Mouse (Mus musculus) adrenal gland, postnatal 25 days (tissue): ENCODE measurements around the gene Amigo1. TPM values are rescaled to one million over a fixed set of nuclear protein-coding genes. Genes with fewer than 3 reads are reported as not detected.
"Not testable (repeated sequence)": the region's sequence is repeated elsewhere in the genome, so short reads cannot be mapped to it uniquely, and the experiment has no call there.

Experiments used
- DNase-seq: peaks from one replicate; pipeline ENCODE4 v3.0.0; 2021; ENCODE audit warnings: mixed read lengths
- total RNA-seq: library from RNA; stranded (reverse); gene quantifications from 2 replicates; pipeline ENCODE4 v1.2.3, GENCODE M21; 2021

Amigo1 gene
- total RNA-seq, 1 experiment from 2014 or later: 24.7 TPM

DNA sequence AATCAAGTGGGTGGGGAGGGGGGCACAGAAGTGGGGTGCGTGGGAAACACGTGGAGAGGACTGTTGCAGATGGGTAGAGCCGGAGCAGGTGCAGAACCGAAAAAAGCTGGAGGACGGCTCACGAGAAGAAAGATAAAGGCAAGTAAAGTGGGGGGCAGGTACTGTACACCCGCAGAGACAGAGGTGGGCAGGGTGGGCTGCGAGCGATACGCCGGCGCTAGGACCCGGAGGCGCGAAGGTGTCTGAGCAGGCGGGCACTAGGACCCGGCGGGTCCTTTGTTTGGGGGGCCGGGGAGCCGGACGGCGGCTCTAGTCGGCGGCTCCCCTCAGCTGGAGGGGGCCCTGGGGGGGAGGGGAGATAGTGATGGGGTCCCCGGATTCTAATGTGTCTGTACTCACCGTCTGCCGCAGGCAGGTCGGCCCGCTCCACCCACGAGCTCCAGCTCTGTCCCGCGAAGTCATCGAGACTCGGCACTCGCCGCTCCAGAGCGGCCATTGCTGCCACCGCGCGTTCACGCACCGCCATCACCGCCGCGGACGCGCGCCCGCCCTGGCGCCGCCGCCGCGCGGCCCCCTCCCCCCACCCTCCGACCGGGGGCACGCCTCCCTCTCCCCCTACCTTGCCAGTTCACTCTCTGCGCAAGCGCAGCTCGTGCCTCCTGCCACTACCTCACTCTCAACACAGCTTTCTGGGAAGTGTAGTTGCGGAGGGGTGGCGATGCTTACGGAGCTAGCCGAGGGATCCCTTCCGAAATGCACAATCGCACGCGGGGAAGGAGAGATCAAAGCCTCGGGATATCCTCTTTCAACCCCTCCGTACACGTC is 24.0 kb downstream of the Amigo1 start:
- peak; percentile 92 for DNase-seq

DNA sequence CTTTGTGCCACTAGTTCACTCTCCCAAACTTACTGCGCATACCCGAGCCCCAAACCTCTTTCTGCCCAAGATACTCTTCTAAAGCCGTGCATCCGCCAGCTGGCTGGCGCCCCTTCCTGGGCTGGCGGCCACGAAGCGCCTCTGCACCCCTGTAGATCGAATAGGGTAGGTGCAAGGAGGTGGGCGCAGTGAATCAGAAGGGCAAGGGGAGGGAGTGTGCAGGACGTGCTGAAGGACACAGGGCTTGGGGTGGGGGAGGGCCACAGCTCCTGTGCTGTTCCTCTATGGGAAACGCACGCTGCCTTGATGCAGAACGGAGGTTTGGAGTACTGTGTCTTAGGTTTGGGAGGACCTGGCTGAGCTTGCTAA is 24.6 kb downstream of the Amigo1 start, which contains the start of gene Atxn7l2:
Atxn7l2 (minus strand) TSS at position 164 of the 369 bp plus-strand sequence.
- peak; percentile 60 for DNase-seq

GRCm38 (mm10) chr3:108211845-108212244 is 25.7 kb downstream of the Amigo1 start:
- no peak for DNase-seq

DNA sequence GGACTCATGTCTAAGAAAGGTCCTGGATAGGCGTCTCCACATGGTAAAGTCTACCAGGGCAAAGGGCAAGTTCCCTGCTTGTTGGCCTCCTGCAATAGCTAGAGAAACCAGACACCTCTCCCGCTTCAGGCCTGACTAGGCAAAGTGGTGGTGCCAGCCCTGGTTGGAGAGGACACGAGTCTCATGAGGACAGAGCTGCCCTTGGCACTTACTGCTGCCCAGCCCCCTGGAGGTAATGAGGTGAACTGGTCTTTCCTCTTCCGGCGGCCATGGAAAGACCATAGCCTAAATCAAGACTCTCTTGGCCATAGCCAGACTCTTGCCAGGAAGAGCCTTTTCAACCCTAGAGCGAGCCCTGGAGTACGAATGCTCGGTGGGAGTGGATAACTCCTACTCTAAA is 26.3 kb downstream of the Amigo1 start:
- no peak for DNase-seq

GRCm38 (mm10) chr3:108214734-108215133 is 28.6 kb downstream of the Amigo1 start:
- DNase-seq: peak; percentile 42

DNA sequence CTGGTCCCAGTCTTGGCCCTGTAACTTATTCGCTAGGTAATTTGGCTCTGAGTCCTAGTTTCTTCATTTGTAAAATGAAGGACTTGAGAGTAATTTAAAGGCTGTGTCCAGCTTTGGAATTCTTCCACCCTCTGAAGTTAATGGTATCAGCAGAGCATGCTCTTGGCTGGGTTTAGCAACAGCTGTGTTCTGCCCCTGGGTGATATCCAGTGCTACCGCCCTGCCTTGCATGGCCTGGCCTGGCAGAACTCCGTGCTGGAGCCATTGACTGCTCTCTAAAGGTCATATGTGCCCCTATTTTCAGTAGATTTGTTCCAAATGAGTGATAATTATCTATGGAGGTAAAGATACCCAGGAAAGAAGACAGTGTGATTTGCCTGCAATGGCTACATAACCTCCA is 34.5 kb downstream of the Amigo1 start:
- no peak for DNase-seq

DNA sequence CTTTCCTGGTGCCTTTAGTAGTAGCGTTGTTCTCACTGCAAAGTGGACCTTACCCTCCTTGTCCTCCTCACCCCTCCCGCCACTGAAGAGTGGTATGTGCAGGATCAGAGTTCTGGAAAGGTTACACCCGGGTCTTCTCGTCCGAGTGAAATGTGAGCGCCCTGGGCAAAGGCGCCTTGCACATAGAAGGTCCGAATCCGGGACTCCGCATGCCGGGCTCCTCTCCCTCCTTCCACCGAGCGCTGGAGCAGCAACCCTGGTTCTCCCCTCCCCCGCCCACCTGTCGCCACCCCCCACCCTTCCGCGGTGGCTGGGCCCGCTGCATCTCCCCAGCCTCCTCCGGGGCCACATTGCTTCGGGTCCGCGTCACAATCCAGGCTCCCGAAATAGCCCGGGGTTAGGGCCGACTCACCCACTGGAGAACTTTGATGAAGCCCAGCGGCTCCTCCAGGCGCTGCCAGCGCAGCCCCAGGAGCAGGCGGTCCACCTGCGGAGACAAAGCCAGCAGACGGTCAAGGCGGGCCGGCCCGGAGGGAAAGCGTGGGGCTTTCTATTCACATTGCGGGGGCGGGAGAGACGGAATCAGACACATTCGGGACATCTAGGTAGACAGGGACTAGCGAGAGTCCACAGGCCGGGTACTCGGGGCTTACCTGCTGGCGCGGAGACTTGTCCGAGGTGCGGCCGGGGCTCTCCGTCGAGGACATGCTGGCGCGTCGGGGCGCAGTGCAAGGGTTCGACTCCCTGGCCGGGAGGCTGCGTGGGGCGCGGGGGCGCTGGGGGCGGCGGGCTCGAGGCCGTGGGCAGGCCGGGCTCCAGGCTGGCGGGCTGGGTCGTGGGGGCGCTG is 39.8 kb downstream of the Amigo1 start:
- DNase-seq: peak; percentile 12

DNA sequence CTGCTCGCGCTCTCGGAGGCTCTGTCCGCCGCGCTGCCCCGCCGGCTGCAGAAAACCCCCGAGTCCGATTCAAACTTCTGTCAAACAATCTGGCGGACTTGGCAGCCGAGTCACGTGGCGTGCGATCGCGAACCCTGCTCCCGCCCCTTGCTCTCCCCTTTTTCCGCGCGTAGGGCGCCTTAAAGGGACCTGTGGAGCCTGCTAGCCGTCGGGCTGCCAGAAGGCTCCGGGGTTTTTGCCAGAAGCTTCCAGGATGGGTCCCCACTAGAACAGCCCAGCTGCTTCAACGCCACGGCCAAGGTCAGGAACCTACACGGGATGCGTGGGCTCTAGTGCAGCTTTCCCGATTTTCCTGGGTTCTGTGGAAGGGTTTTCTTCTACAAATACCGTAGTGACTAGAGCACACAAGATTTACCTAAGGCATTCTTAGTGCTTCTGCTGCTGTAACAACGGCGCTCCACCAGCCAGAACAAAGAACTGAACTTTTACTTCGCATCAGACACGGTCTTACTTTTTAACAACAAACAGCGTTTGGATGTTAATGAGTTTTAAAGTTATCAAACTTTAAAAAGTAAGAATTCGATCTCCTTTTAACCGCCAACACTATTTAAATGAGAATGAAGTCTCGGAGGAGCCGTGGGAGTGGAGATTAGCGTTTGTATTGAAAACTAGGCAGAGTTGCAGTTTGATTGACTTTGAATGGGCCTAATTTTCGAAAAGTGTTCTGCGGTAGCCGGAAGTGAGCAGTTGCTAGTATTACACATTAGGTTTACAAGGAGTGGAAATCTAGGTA is 40.6 kb downstream of the Amigo1 start, which contains the start of gene Sypl2:
Sypl2 (minus strand) TSS at position 91 of the 793 bp plus-strand sequence.
- peak; percentile 59 for DNase-seq

GRCm38 (mm10) chr3:108227521-108227920 is 41.4 kb downstream of the Amigo1 start:
- no peak for DNase-seq

GRCm38 (mm10) chr3:108231646-108232045 is 45.5 kb downstream of the Amigo1 start:
- no peak for DNase-seq

DNA sequence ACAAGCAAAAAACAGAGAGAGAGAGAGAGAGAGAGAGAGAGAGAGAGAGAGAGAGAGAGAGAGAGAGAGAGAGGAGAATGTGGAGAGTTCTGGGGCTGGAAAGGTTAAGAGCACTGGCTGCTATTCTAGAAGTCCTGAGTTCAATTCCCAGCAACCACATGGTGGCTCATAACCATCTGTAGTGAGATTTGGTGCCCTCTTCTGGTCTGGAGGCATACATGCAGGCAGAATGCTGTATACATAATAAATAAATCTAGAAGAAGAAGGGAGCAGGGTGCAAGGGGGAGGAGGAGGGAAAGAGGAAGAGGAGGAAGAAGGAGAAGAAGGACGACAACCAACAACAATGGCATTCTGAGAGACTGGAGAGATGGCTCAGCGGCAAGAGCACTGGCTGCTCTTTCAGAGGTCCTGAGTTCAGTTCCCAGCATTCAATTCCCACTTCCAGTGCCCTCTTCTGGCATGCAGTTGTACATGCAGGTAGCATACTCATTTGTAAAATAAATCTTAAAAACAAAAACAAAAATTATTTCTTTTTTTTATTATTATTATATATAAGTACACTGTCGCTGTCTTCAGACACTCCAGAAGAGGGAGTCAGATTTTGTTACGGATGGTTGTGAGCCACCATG is 51.5 kb downstream of the Amigo1 start:
- not testable (repeated sequence) for DNase-seq

- no peak for DNase-seq
Observed at GRCm38 (mm10) chr3:108241243-108241839, 55.2 kb downstream of the Amigo1 start.

Other genes starting within 250 kb of the Amigo1 start
- gene Gstm6, start 242.6 kb upstream of the Amigo1 start, total RNA-seq: 5.9 and 7.1 TPM in 2 replicates
- not detected in 2 replicates for gene Gstm3, start 217.1 kb upstream of the Amigo1 start, total RNA-seq
- gene Gstm2, start 199.9 kb upstream of the Amigo1 start, total RNA-seq: 131 and 136 TPM in 2 replicates
- gene Gstm1, start 168.4 kb upstream of the Amigo1 start, total RNA-seq: 277 and 344 TPM in 2 replicates
- 13.2 and 17.1 TPM in 2 replicates for gene Gstm4, start 141.4 kb upstream of the Amigo1 start, total RNA-seq
- 178 and 283 TPM in 2 replicates for gene Ampd2, start 99.7 kb upstream of the Amigo1 start, total RNA-seq
- gene Gnat2, start 93.5 kb upstream of the Amigo1 start, total RNA-seq: 13.2 and 13.4 TPM in 2 replicates
- 136 and 143 TPM in 2 replicates for gene Gnai3, start 40.2 kb upstream of the Amigo1 start, total RNA-seq
- 0.49 TPM in 1 of 2 replicates, not detected in the other for gene Gpr61, start 31.5 kb upstream of the Amigo1 start, total RNA-seq
- 8.7 and 12.1 TPM in 2 replicates for gene Cyb561d1, start 14.9 kb downstream of the Amigo1 start, total RNA-seq
- gene Atxn7l2, start 24.6 kb downstream of the Amigo1 start, total RNA-seq: 12.8 and 15.1 TPM in 2 replicates
- gene Sypl2, start 40.3 kb downstream of the Amigo1 start, total RNA-seq: 0.15 and 0.38 TPM in 2 replicates
- gene Psma5, start 70.6 kb downstream of the Amigo1 start, total RNA-seq: 74.3 and 95.5 TPM in 2 replicates
- 27.7 and 28.6 TPM in 2 replicates for gene Sort1, start 97.7 kb downstream of the Amigo1 start, total RNA-seq
- not detected in 2 replicates for gene Mybphl, start 178.6 kb downstream of the Amigo1 start, total RNA-seq
- gene Psrc1, start 197.5 kb downstream of the Amigo1 start, total RNA-seq: 2.5 and 3.7 TPM in 2 replicates
- 6.4 and 7.5 TPM in 2 replicates for gene Celsr2, start 229.2 kb downstream of the Amigo1 start, total RNA-seq